Mouse (Mus musculus) lung, postnatal 4 days (tissue): ENCODE results near the gene Spint5.
"Not testable (repeated sequence)": the region's sequence is repeated elsewhere in the genome, so short reads cannot be mapped to it uniquely, and the experiment has no call there.

ENCODE experiments used
- DNase-seq, 2 experiments: peaks; one replicate each; pipeline ENCODE4 v3.0.0; 2021

Gene Spint5

DNA sequence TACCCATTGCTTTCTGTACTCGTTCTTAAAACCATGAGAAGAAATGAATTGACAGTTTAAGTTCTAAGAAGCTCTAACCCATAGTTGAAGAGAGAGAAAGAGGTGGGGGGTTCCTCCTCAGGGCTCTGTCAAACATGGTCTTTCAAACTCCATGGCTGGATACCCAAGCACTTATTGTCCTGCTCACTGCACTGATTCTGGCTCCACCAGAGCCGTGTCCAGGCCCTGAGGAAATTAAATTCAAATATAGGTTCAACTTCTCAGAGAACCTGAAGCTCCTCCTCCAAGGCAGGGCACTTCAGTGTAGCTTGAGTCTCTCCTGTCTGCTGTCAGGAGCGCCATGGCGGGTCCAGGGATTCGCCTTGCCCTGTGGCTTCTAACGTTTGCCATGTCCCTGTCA is at the start of gene Spint5:
TSS of gene Spint5 (plus strand) at position 301 of the 400 bp plus-strand sequence.
- DNase-seq, result no peak

GRCm38 (mm10) chr2:164670261-164670660 is 44.8 kb upstream of the Spint5 start:
- DNase-seq, result no peak

DNA sequence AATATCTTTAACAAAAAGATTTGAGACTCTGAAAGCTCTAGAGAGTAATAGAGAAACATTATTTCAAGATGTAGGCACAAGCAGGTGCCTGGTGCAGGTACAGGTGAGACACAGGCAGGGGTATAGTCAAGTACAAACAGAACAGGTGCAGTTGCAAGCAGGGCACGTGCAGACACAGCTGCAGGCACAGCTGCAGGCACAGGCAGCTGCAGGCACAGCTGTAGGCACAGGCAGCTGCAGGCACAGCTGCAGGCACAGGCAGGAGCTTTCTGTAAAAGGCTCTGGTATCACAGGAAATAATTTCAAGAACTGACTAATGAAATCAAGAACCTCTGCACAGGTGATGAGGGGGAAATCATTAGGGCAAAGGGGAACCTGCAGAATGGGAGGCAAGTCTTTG is 44.2 kb upstream of the Spint5 start:
- no peak for DNase-seq

DNA sequence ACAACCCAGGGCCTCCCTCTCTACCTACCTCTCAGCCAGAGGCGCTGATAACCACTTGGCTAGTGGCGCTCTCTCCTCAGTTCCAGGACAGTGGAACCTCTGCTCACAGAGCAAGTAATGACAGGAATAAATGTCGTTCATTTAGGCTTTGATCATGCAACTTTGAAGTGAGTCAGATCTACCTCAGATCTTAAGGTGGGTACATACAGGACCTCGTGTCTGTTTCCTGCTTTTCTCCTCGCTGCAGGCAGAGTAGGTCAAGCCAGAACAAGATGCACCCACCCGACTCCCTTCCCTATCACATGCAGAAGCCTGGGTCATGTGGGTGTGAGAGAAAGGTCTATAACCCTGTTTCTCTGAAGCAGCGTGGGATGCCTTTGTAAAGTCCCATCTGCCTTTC is 41.1 kb upstream of the Spint5 start, which contains the start of gene Wfdc11:
TSS of gene Wfdc11 (minus strand) at position 101 of the 400 bp plus-strand sequence.
- DNase-seq, result no peak

DNA sequence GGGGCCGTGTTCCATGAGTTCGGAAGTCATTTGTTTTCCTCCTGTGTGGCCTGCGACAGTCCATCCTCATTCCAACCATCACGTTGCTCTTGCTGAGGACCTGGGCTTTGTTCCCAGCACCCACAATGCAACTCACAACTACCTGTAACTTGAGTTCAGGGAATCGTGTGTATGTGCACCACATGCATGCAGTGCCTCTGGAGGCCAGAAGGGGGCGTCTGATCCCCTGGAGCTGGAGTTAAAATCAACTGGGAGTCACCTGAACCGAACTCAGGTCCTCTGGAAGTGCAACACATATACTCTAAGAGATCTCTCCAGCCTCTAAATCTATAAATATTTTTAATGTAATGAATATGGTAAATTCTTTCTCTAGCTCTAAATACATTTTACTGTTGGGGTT is 39.0 kb upstream of the Spint5 start:
- DNase-seq, result no peak

GRCm38 (mm10) chr2:164676916-164677685 is 38.0 kb upstream of the Spint5 start:
- no peak for DNase-seq

DNA sequence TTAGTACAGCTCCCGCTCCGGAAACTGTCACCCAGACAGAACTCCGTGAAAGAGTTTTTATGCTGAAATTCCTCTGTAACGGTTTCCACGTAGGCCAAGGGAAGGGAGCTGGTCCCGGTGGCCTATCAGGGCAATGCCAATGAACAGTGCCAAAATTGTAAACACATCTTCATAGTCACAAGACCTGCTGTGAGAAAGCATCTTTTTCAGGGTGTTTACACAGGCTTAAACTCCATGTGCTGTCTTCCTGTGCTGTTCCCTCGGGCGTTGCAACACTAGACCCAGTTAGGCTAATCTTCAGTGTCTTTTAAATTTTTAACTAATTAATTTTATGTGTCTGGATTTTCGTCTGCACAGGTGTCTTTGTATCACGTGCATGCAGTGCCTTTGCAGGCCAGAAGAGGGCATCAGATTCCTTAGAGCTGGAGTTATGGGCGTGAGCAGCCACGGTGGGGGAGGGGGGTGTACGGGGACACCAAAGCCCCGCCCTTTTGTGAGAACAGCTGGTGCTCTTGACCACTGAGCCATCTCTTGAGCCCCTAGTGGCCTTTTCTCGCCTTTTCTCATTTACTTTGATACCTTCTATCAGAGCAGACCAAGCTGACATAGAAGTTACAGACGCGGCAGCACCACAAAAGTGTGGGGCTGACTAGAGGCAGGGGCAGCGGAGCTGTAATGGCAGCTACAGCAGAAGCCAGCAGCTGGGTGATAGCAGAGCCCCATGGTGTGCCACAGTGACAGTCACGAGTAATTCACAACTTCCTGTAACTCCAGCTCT is 36.1 kb upstream of the Spint5 start:
- peak; percentile 80 to 83 for DNase-seq

DNA sequence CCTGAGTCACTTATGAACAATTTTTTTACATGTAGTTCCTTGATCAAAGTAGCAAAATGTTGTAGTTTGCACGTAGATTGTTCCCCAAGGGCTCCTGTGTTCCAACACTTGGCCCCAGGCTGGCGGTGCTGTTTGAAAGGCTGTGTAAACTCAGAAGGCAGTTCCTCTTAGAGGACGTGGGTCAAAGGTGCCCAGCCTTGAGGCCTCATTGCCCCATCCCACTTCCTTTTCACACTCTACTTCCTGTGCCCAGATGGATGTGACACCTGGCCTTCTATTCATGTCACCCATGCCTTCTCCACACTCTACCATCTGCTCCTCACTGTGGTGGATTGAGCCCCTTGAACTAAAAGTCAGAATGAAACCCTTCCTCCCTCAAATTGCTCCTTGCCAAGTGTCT is 35.2 kb upstream of the Spint5 start:
- DNase-seq, result peak; percentile 50 to 70

- DNase-seq, result no peak
Measured at GRCm38 (mm10) chr2:164684807-164685206, 30.3 kb upstream of the Spint5 start, which contains the start of gene Wfdc13. TSS of gene Wfdc13 (plus strand) at chr2:164685107.

GRCm38 (mm10) chr2:164698201-164698600 is 16.9 kb upstream of the Spint5 start, which contains the start of gene Spint4:
TSS of gene Spint4 (plus strand) at chr2:164698501.
- no peak for DNase-seq

- no peak for DNase-seq
Measured at GRCm38 (mm10) chr2:164700959-164701358, 14.1 kb upstream of the Spint5 start.

DNA sequence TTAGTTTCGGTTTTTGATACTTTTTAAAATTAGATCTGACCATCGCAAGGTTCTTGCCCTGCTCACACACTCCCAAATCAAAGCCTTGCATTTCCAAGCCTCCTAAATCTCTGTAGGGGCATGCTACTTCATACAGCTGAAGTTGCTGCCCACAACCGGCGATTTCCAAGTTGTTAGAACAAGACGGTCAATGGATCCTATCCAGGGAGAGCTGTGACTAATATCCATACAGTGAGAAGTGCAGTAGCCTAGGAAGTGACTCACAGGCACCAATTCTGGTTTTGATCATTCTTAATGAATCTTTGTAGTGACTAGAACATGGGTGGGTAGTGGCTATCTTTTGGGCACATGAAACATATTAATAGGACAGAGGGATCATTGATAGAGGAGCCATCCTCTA is 13.3 kb upstream of the Spint5 start:
- no peak for DNase-seq

DNA sequence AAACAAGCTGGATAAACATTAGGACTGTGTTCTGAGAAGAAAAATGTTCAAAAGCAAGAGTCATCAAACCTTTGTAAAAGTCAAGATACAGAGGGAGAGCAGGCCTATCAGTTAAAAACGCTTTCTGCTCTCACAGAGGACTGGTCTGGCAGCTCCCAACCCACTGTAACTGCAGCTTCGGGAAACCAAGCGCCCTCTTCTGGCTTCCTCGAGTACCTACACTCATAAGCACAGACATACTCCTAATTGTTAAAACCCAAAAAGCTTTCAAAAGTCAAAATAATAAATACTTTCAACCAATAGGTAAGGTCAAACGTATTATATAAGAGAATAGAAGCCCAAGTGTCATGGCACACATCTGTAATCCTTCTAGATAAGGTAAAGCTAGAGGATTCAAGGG is 10.9 kb upstream of the Spint5 start:
- no peak for DNase-seq

GRCm38 (mm10) chr2:164705328-164705727 is 9.8 kb upstream of the Spint5 start:
- DNase-seq, result no peak

- no peak for DNase-seq
Measured at GRCm38 (mm10) chr2:164705991-164706390, 9.1 kb upstream of the Spint5 start.

- not testable (repeated sequence) for DNase-seq
Measured at GRCm38 (mm10) chr2:164716194-164716786, 1.2 kb downstream of the Spint5 start.

DNA sequence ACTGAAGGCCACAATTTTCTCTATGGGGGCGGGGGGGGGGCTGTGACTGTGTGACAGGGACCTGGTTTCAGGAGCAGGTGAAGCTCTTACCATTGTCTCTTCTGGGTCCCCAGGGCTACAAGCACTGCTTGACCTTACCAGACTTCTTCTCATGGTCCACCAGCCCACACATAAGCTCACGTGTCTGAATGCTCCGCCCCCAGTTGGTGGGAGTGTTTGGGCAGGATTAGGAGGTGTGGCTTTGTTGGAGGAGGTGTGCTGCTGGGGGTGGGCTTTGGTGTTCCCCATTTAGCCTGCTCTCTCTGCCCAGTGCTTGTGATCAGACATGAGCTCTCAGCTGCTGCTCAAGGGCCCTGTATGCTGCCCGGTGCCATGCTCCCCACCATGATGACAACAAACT is 8.2 kb downstream of the Spint5 start:
- no peak for DNase-seq

DNA sequence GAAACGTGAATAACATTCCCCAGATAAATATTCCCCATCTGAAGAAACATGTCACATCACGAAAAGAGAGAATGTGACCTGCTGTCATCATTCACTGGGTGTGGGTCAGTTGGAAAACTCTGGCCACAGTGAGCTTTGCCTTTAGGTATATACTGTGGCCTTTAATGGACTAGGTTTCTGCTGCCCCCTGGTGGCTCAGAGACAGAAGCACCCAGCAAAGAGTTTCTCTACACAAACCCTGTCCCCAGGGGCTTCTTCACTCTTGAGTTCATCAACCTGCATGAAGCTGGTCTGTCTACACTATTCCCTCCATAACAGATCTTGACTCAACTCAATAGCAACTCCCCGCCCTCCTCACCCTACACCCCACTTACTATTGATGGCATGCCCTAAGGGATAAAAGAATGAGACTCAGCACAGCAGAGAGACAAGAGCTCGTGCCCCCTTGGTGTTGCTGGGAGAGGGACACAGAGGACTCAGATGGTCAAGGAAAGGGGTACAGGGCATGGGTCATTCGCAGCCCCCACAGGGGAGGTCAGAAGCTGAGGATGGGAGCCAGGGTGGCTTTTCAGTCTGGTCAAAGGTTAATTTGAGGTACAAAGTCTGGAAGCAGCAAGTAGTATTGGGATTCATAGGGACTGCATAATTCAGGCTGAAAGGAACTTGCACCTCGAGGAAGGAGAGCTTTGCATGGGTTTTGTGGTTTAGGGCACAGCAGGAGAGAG is 11.0 kb downstream of the Spint5 start:
- peak; percentile 47 to 74 for DNase-seq

- DNase-seq, result no peak
Measured at GRCm38 (mm10) chr2:164731719-164732118, 16.6 kb downstream of the Spint5 start.

DNA sequence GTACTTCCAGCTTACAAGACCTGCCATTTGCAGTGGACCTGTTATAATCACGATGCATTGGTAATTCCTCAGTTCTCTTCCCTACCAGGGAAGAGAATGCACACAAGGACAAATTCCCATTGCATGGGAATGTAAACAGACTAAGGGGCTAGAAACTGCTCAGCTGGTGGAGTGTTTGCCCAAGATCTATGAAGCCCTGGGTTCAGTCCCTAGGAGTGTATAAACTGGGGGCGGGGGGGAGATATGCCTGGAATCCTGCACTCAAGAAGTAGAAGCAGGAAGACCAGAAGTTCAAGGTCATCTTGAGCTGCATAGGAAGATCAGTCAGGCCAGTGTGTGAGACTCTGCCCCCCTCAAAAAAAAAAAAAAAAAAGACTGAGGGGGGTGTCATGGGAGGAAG is 18.2 kb downstream of the Spint5 start:
- DNase-seq, result no peak

- peak; percentile 11 to 46 for DNase-seq
Measured at GRCm38 (mm10) chr2:164734839-164735238, 19.7 kb downstream of the Spint5 start.

DNA sequence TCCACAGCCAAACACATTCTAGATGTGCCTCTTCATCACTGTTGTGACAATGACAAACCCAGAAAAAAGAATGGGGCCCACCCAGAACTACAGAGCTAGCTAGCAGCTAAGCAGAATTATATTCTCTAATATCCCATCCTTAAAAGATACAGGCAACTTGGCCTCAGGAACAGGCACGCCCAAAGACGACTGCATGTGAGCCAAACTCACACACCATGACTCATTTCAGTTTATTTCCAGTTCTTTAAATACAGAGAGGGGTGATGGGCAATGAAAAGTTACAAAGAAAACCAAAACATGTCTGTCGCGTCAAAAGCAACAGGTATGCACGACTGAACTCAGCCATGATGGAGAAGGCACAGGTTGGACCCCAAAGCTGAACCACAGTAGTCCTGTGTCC is 20.3 kb downstream of the Spint5 start:
- no peak for DNase-seq
